Mouse (Mus musculus) liver, embryonic 14.5 days (tissue): ENCODE results near the gene Hcn3.
"Not testable (repeated sequence)": the region's sequence is repeated elsewhere in the genome, so short reads cannot be mapped to it uniquely, and the experiment has no call there.

Source experiments
- CTCF ChIP-seq: IDR thresholded peaks from 2 replicates; pipeline ENCODE4 v1.5.1; 2016; ENCODE audit warnings: antibody characterized with exemption, low read depth, control low read depth
- EP300 ChIP-seq: IDR thresholded peaks from 2 replicates; pipeline ENCODE4 v1.6.1; 2016; ENCODE audit warnings: antibody characterized with exemption, low read depth

- not testable (repeated sequence) for TF ChIP-seq CTCF, EP300
Observed at GRCm38 (mm10) chr3:89161207-89161606, 1.2 kb upstream of the Hcn3 start.
